Mouse (Mus musculus): ENCODE results near the gene Rad9a. TPM values are rescaled to one million over a fixed set of nuclear protein-coding genes. Genes with fewer than 3 reads are reported as not detected.

The Rad9a gene
- polyA plus RNA-seq, 1 experiment from 2014 or later: 34.0 TPM

GRCm38 (mm10) chr19:4166678-4167476, 34.6 kb downstream of the Rad9a start:
- Histone ChIP-seq H3K9ac (no peak overlapping the region), H3K4me2 (replicated peaks) (no peak overlapping the region), H3K27me3 (replicated peaks) (no peaks in the 10 kb centered on the region), H3K4me3 (no peak overlapping the region), H3K4me1 (peaks cover 18% of the 10 kb centered on the region), H3K9me3 (no peaks in the 10 kb centered on the region), H3K27ac (no peak overlapping the region), H3K36me3 (no peaks in the 10 kb centered on the region)
- no peak for ATAC-seq (ENCODE audit: low FRiP score, low read depth)
- WGBS: 83% methylated on average over 9 of the region's 9 CpGs

DNA sequence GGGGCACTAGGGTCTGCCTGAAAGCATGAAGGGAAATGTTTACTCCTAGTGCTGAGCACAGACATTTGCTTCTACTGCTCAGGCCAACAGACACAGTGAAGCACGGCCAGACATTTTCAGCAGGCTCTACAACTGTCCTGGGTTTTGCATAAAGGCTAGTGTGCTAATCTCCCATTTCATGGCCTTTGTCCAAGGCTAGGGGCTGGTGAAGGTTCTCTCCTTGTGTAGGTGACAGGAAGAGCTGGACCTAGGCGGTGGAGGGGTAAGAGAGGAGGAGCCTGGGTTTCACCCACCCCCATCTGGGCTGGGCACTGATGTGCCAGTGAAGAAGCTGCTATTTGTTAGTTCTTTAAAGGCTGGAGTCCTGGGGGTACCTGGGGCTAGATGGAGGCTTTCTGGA, 36.7 kb downstream of the Rad9a start:
- Histone ChIP-seq H3K27ac (no peak overlapping the region), H3K4me1 (peaks cover 11% of the 10 kb centered on the region), H3K4me2 (replicated peaks) (no peak overlapping the region), H3K9me3 (no peaks in the 10 kb centered on the region), H3K27me3 (replicated peaks) (no peaks in the 10 kb centered on the region), H3K9ac (no peak overlapping the region), H3K36me3 (peaks cover 13% of the 10 kb centered on the region), H3K4me3 (no peak overlapping the region)
- WGBS: 83% methylated on average over 2 of the region's 2 CpGs
- ATAC-seq (ENCODE audit: low FRiP score, low read depth): no peak

- H3K27ac ChIP-seq: no peak overlapping the region
- WGBS: 91% methylated on average over 3 of the region's 3 CpGs
- no peak overlapping the region for H3K4me2 ChIP-seq (replicated peaks)
These were observed 37.4 kb downstream of the Rad9a start for GRCm38 (mm10) chr19:4164100-4164499.

DNA sequence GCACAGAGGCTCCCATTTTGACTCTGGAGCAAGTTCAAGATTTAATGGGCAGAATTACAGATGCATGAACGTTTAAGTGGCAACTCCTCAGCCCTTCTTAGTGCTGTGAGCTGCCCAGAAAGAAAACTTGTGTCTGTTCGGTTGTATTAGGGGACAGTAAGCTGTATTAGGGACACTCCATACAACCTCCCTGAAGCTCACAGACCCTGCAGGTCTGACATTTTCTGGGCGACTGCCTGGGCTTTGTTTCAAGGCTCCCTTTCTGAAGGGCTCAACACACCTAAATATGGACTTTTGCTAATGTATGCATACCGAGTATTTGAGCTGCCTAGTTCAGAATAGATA, 37.9 kb downstream of the Rad9a start:
- Histone ChIP-seq H3K27ac (peak overlapping the region; percentile 62), H3K4me1 (peaks cover 8% of the 10 kb centered on the region), H3K9me3 (no peaks in the 10 kb centered on the region), H3K4me2 (replicated peaks) (peak overlapping the region; percentile 97), H3K36me3 (peaks cover 25% of the 10 kb centered on the region), H3K4me3 (peak overlapping the region; percentile 68), H3K27me3 (replicated peaks) (no peaks in the 10 kb centered on the region), H3K9ac (peak overlapping the region; percentile 48; the same call in 1 of the 2 replicates)
- peak; percentile 30 for ATAC-seq (ENCODE audit: low FRiP score, low read depth)
- WGBS: 41% methylated on average over 4 of the region's 4 CpGs

More at GRCm38 (mm10) chr19:4164100-4164499, 37.4 kb downstream of the Rad9a start:
- no peak overlapping the region for H3K9ac ChIP-seq
- peaks cover 19% of the 10 kb centered on the region for H3K36me3 ChIP-seq
- no peak overlapping the region for H3K4me3 ChIP-seq
- ATAC-seq (ENCODE audit: low FRiP score, low read depth): no peak
- peaks cover 8% of the 10 kb centered on the region for H3K4me1 ChIP-seq
- no peaks in the 10 kb centered on the region for H3K27me3 ChIP-seq (replicated peaks)
- no peaks in the 10 kb centered on the region for H3K9me3 ChIP-seq

DNA sequence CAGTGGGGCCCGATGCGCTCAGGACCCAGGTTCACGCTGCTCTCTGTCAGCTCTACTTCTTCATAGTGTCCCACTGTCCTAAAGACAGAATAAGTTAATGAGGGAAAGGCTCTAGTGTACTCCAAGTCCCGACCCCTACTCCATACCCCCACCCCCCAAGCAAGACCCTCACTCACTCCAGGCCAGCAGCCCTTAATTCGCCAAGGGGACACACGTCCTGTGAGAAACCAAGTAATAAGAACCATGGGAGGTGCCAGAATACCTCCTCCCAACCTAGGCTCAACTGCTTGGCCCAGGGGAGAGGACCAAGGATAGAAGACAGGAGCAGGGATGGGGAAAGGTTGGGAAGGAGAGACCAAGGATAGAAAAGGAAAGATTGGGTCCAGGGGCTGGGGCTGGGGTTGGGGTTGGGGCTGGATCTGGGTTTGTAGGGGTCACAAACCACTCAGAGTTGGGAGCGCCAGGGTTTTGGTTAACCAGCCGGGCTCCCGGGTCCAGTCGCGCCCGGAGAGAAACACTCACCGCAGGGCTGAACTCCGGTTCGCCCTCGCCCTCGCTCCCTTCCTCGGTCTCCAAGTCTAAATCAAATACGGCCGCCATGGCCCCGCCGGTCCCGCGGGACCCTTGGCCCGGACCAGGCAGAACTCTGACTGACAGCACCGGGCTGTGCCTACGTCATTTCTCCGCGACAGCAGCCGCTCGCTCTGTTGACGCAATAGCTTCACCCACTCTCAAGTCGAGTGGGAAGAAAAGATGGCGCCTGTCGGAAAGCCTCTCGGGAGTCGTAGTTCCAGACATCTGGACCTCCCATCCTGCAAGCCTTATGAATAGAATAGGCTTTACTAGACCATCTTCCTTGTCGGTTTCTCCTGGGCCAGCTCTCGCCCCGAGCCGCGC, 38.6 kb downstream of the Rad9a start, which contains the start of gene Rps6kb2:
Rps6kb2 (minus strand) TSS at position 709 of the 897 bp plus-strand sequence.
- WGBS: 7% methylated on average over 42 of the region's 42 CpGs
- Histone ChIP-seq H3K27ac (peak within 1 kb of the TSS; percentile 62), H3K4me3 (peak within 1 kb of the TSS; percentile 68), H3K9me3 (no peaks in the 10 kb centered on the region), H3K36me3 (peaks cover 32% of the 10 kb centered on the region), H3K9ac (peak within 1 kb of the TSS; percentile 82), H3K4me1 (peaks cover 8% of the 10 kb centered on the region), H3K27me3 (replicated peaks) (no peaks in the 10 kb centered on the region), H3K4me2 (replicated peaks) (peak within 1 kb of the TSS; percentile 97)
- peak; percentile 93 for ATAC-seq (ENCODE audit: low FRiP score, low read depth)

DNA sequence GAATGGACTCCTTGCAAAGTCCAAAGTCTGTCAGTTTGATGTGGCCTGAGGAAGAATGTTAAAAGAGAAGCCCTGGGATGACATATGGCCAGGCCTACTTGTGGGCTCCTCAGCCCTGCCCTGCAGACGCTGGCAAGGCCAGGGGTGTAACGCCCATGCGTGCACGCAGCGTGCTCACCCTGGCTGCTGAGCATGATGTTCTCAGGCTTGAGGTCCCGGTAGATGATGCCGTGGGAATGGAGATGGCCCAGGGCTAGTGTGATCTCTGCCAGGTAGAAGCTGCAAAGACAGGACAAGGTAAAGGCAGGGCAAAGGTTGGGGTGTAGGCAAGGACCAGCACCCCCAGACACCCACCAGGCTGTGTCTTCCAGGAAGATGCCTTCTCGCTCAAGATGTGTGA, 42.4 kb downstream of the Rad9a start:
- ATAC-seq (ENCODE audit: low FRiP score, low read depth): no peak
- Histone ChIP-seq H3K36me3 (peaks cover 54% of the 10 kb centered on the region), H3K4me2 (replicated peaks) (no peak overlapping the region), H3K27ac (no peak overlapping the region), H3K9ac (no peak overlapping the region), H3K27me3 (replicated peaks) (no peaks in the 10 kb centered on the region), H3K4me1 (peaks cover 8% of the 10 kb centered on the region), H3K4me3 (no peak overlapping the region), H3K9me3 (no peaks in the 10 kb centered on the region)
- 96% methylated on average over 8 of the region's 8 CpGs for WGBS

GRCm38 (mm10) chr19:4156771-4157170, 44.7 kb downstream of the Rad9a start:
- H3K4me1 ChIP-seq: no peaks in the 10 kb centered on the region
- H3K27me3 ChIP-seq (replicated peaks): no peaks in the 10 kb centered on the region
- H3K36me3 ChIP-seq: peaks cover 75% of the 10 kb centered on the region
- no peak overlapping the region for H3K9ac ChIP-seq
- 89% methylated on average over 12 of the region's 12 CpGs for WGBS
- no peak overlapping the region for H3K4me3 ChIP-seq
- no peak overlapping the region for H3K4me2 ChIP-seq (replicated peaks)
- no peaks in the 10 kb centered on the region for H3K9me3 ChIP-seq
- ATAC-seq (ENCODE audit: low FRiP score, low read depth): no peak
- no peak overlapping the region for H3K27ac ChIP-seq

GRCm38 (mm10) chr19:4156073-4156579, 45.3 kb downstream of the Rad9a start:
- no peaks in the 10 kb centered on the region for H3K4me1 ChIP-seq
- 77% methylated on average over 20 of the region's 20 CpGs for WGBS
- ATAC-seq (ENCODE audit: low FRiP score, low read depth): no peak
- H3K27me3 ChIP-seq (replicated peaks): no peaks in the 10 kb centered on the region
- H3K36me3 ChIP-seq: peaks cover 77% of the 10 kb centered on the region
- H3K27ac ChIP-seq: no peak overlapping the region; the same call in 1 of the 2 replicates
- 0 out of 2 replicates have a peak overlapping the region, but pooled peaks have one; percentile 13 for H3K9ac ChIP-seq
- H3K4me2 ChIP-seq (replicated peaks): no peak overlapping the region
- no peak overlapping the region; the same call in 1 of the 2 replicates for H3K4me3 ChIP-seq
- H3K9me3 ChIP-seq: no peaks in the 10 kb centered on the region

GRCm38 (mm10) chr19:4155223-4156072, 46.0 kb downstream of the Rad9a start:
- Histone ChIP-seq H3K27me3 (replicated peaks) (no peaks in the 10 kb centered on the region), H3K27ac (no peak overlapping the region; the same call in 1 of the 2 replicates), H3K4me1 (no peaks in the 10 kb centered on the region), H3K36me3 (peaks cover 78% of the 10 kb centered on the region), H3K4me2 (replicated peaks) (no peak overlapping the region), H3K9ac (0 out of 2 replicates have a peak overlapping the region, but pooled peaks have one; percentile 13), H3K4me3 (no peak overlapping the region; the same call in 1 of the 2 replicates), H3K9me3 (no peaks in the 10 kb centered on the region)
- 72% methylated on average over 6 of the region's 6 CpGs for WGBS
- no peak for ATAC-seq (ENCODE audit: low FRiP score, low read depth)

DNA sequence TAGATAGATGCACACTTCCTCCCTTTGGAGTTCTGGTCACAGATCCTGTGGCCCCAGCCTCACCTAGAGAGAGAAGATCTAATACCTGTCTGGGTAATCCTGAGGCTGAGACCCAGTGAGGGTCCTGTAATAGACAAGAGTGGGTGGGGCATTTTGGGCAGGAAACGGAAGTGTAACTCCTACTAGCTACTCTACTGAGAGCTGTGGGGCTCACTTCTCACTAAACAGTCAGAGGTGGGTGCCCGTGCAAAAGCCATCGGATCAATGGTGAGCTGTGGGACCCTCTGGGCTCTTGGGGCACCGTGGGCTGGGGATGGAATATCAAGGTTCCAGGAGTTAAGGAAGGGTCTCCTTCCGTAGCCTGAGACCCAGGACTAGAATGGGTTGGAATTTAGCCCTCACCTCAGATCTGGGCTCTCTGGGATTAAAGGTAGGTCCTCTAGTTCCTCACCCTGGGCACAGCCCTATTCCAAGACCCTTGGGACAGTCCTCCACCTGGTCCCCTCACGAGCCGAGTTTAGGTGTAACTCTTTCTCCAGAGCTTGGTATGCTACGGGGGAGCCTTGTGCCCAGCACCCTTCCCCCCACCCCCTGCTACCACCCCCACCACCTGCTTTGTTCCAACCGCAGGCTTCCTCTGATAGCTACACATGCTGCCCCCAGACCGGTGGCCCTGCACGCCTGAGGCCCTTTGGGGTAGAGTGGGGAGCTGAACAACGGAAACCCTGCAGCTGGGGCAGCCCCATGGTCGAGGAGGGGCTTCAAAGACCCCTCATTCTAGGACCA, 46.8 kb downstream of the Rad9a start:
- ATAC-seq (ENCODE audit: low FRiP score, low read depth): no peak
- H3K4me3 ChIP-seq: no peak overlapping the region
- 78% methylated on average over 13 of the region's 13 CpGs for WGBS
- no peak overlapping the region for H3K27ac ChIP-seq
- no peaks in the 10 kb centered on the region for H3K27me3 ChIP-seq (replicated peaks)
- H3K9me3 ChIP-seq: no peaks in the 10 kb centered on the region
- H3K36me3 ChIP-seq: peaks cover 80% of the 10 kb centered on the region
- no peak overlapping the region for H3K9ac ChIP-seq
- H3K4me1 ChIP-seq: peaks cover 1% of the 10 kb centered on the region; the same call in 1 of the 2 replicates
- H3K4me2 ChIP-seq (replicated peaks): no peak overlapping the region

GRCm38 (mm10) chr19:4153232-4153654, 48.2 kb downstream of the Rad9a start, which contains the start of gene Ptprcap:
Gene Ptprcap (plus strand): TSS chr19:4153604.
- Histone ChIP-seq H3K27me3 (replicated peaks) (no peaks in the 10 kb centered on the region), H3K9ac (0 out of 2 replicates have a peak within 1 kb of the TSS, but pooled peaks have one; percentile 3), H3K4me3 (no peak within 1 kb of the TSS), H3K9me3 (no peaks in the 10 kb centered on the region), H3K4me1 (peaks cover 10% of the 10 kb centered on the region), H3K27ac (no peak within 1 kb of the TSS), H3K4me2 (replicated peaks) (no peak within 1 kb of the TSS), H3K36me3 (peaks cover 66% of the 10 kb centered on the region)
- ATAC-seq (ENCODE audit: low FRiP score, low read depth): no peak
- 79% methylated on average over 11 of the region's 11 CpGs for WGBS
